Mouse (Mus musculus) kidney, embryonic 16.5 days (tissue): ENCODE measurements around the gene Mrtfb. TPM values are rescaled to one million over a fixed set of nuclear protein-coding genes. Genes with fewer than 3 reads are reported as not detected.

ENCODE experiments used
- microRNA counts: library from miRNA; unstranded; fragments of <30 nt; microRNA quantifications from one replicate; lab custom pipeline; 2016
- microRNA-seq: library from miRNA; unstranded; fragments of <30 nt; microRNA quantifications from one replicate; pipeline ENCODE4, GENCODE M21; 2016
- polyA plus RNA-seq: library from polyadenylated mRNA; unstranded; fragments of >200 nt; fragmentation: Nextera tagmentation; extraction: Ambion mirVana; gene quantifications from 2 replicates; pipeline ENCODE4 v1.2.1, GENCODE M21; 2015

Gene Mrtfb
- polyA plus RNA-seq, 1 experiment from 2014 or later, result 18.8 TPM

MicroRNA genes within 50 kb of the gene (microRNA counts, 519-probe panel; counts per million panel counts)
- 3,211 counts per million, percentile 74 among the panel's probes with 10 or more counts for microRNA mmu-miR-193b (lab: Ali Mortazavi, UCI)

Small RNA genes lying within 50 kb of the gene (microRNA-seq; reads per million reads assigned to microRNA genes)
- 31.9 reads per million, percentile 43 among the genes with 10 or more reads in this experiment for gene Mir193b
- not detected for gene Mir365-1

Other genes starting within 250 kb of the Mrtfb start
- gene Ercc4, start 146.8 kb upstream of the Mrtfb start, polyA plus RNA-seq, result 14.4 and 16.7 TPM in 2 replicates